Mouse (Mus musculus): ENCODE measurements around the gene 4930505A04Rik. TPM values are rescaled to one million over a fixed set of nuclear protein-coding genes. Genes with fewer than 3 reads are reported as not detected.

The 4930505A04Rik gene
- total RNA-seq, 2 experiments from 2014 or later = 0.48 TPM; not detected in 1

Other genes with a start within 250 kb of the 4930505A04Rik start
- 100 to 1,000 TPM; 104 to 125 TPM for gene Sptbn1, start 203.7 kb downstream of the 4930505A04Rik start, total RNA-seq (2021)
- gene Acyp2, start 177.8 kb upstream of the 4930505A04Rik start, total RNA-seq (2021) = 100 to 1,000 TPM; 109 to 127 TPM

All from gastrocnemius, postnatal 36 days (tissue).